Mouse (Mus musculus) liver, adult 2 months (tissue): ENCODE results near the gene Fibp.

ENCODE experiments used
- CTCF ChIP-seq: fragments of 200-500 bp; IDR thresholded peaks from 2 replicates; pipeline ENCODE4 v1.5.1; 2011; ENCODE audit warnings: low read depth, low read length, control low read depth
- POLR2A ChIP-seq: fragments of 200-500 bp; IDR thresholded peaks from 2 replicates; pipeline ENCODE4 v1.6.1; 2011; ENCODE audit warnings: low read length, control low read depth; ENCODE audit not compliant: insufficient read depth; ENCODE audit errors: extremely low read depth

DNA sequence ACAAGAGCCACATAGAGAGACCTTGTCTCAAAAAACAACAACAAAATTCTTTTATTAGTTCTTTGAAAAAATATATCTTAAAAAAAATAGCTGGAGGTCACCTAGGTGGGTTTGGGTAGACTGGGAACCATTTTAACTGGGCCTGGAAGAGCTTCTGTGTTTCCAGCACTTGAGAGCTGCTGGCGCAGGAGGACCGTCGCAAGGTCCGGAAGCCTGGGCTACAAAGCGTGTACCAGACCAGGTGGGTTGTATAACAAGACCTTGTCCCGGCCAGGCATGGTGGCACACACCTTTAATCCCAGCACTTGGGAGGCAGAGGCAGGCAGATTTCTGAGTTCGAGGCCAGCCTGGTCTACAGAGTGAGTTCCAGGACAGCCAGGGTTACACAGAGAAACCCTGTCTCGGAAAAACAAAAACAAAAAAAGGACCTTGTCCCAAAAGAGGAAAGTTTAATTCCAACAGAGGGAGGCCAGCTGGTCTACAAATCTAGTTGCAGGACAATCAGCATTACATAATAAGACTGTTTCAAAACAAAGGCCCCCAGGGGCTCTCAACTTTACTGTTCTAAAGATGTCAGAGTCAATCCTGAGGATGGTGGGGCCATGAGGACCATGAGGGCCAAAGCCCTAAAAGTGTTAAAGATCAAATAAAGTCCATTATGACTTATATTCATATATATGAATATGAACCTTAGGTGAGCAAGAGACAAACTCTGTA is 41.5 kb upstream of the Fibp start:
- no peak for TF ChIP-seq POLR2A
- no peak for TF ChIP-seq CTCF
